Mouse (Mus musculus): ENCODE measurements around the gene Abcc4.

The Abcc4 gene

DNA sequence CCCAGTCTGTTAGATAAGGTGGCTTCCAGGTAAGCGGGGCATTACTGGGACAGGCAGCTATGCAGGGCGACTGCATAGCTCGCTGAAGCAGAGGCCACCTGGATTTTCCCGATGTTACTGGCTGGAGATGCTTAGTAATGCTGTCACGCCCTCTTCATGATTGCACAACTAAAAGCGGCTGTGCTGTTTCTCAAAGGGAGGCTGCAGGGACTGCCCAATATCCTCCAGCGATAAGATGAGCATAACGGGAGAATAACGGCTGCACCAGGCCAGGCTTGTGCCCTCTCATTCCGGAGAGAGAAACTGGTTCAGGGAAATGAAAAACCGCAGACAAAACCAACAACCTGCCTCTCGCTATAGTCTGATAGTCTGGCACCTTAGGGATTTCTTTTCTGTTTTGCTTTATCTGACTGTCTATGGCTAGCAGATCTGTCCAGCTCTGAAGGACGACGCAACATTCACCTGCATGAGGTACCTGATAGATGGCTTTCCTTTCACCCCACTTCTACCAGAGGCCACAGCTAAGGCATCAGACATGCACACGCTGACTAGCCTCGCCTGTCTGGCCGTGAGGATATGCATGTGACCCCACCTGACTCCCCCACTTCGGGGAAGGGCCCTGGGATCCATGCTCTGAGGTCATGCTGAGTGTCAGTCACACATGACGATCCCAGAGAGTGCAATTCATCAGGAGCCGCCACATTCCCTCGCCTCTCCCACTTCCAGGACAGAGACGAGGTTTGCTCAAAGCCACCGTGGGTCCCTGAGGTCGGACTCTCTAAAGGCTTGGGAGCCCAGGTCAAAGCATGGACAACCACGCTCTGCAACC, 67.4 kb downstream of the Abcc4 start:
- no peak for DNase-seq (ENCODE audit: low read depth, low spot score)

DNA sequence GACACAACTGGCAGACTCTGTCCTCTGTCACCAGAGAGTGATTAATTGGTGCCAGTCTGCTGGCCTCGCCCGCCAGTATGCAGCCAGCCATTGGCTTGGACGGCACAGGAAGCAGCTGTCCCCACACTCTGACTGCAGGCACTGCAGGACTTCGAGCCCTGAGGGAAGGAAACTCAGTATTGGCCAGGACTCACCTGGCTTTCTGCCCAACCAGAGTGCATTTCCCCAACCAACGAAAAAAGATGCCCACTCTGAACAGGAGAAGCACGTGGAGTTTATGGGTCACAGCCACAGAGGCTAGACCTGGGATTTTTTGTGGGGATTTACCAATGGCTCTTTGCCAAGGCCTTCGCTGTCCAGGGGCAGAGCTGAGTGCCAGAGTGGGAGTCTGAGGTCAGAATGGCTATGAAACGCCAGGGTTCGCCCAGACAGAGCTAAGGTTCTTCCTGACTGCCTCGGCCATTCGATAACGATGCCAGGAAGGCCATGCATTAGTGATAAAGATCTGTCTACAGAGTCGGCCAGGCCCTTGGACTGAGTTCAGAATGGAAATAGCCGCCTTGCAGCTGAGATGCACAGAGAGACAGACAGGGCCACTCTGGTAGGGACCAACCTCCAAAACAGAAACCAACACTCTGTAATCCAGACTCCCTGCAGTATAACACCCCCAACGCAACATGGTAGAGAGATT, 70.4 kb downstream of the Abcc4 start:
- DNase-seq (ENCODE audit: low read depth, low spot score): peak; percentile 15

DNA sequence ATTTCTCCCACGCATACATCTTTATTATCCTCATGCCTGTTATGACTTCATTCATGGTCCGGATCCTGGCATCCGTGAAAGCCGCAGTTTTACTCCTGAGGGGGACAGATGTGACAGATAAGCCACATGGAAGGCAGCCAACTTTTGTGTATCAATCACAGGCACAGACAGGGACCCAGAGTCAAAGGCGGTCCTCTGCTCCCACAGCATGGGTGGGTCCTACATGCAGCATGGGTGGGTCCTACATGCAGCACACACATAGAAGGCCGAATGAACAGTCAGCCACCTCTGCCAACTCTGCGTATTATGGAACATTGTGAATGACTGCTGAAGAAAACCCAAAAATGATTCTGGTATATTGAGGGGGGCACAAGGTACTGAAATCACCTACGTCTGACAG, 76.4 kb downstream of the Abcc4 start:
- DNase-seq (ENCODE audit: low read depth, low spot score): no peak

DNA sequence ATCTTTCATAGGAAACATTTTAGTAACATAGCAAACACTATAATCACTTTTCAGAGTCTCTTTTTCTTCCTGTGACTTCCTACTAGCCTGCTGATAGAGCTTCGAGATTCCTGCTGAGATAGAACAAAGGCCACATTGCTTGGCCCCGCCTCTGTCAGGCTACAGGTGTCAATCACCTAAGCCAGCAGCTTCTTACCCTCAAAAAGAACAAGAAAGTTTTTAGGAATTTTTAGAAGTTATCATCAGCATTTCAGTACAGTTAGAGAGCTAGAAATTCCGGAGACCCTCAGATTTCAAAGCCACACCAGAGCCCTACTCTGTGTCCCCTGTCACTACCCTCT, 84.6 kb downstream of the Abcc4 start:
- DNase-seq (ENCODE audit: low read depth, low spot score): no peak

DNA sequence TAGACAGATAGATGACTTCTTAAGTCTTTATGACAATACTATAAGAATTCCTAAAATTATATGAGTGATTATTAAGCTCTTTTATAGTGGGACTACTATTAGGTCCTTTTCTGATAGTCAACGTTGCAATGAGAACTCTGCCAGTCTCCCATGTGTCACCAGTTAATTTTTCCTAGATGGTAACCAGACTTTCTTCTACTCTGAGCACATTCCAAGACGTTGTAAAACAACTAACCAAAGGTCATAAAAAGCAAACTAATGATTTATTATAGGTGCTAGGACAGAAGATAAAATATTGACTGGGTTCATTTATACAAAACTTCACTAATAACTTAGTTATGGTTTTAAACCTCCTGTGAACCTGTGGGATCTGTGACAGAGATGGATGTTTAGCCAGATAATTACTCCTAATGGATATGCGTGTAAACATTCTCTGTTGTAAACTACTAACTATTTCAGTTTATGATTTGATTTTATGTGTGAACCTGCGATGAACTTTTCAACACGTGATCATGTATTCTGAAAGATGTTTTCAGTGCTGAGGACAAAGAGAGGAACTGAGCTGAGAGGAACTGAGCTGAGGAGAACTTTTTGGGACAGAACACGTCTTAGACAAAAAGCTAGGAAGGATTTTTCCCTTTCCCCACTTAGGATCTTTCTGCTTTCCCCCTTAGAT, 85.1 kb downstream of the Abcc4 start:
- no peak for DNase-seq (ENCODE audit: low read depth, low spot score)

DNA sequence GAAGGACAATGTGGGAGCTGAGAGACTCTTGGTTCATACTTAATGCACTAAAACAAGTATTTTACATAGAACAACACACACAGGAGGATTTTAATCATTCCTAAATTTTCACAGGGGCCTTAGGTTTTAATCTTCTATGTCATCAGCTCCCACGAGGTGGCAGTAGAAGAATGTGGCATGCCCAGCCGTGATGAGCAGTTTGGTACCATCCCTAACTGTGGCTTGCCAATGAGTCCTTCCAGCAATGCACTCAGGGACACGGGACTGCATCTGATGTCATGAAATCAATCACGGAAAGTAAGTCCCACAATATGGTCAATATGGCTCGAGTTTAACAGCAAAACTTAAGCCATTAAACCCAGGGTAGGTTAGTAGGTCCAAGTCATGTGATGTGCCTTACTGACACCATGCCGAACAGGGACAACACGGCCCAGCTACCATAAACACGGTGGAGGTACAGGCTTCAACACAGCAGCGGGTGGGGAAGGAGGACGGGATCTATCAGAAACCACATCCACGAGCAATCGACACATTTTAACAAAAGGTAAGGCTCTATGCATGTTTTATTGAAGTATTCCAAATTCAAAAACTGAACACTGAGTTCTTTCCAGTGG, 89.2 kb downstream of the Abcc4 start:
- peak; percentile 34 for DNase-seq (ENCODE audit: low read depth, low spot score)

DNA sequence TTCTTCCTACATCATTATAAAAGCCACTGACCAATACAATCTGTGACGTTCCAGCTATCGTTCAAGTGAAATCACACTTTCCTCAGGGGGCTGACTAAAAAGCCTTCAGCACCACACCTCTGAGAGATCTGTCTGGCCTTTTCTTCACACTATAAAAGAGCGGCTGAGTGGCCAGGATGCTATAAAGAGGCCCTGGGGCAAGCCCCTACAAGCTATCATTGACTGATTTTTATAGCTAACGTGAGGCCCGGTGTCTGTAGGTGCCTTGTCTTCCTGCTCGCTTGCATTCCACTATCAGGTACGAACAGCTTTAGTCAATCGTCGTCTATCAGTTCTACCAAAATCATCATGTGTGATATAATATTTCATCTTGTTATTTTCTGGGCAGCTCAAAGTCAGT, 92.3 kb downstream of the Abcc4 start:
- no peak for DNase-seq (ENCODE audit: low read depth, low spot score)

DNA sequence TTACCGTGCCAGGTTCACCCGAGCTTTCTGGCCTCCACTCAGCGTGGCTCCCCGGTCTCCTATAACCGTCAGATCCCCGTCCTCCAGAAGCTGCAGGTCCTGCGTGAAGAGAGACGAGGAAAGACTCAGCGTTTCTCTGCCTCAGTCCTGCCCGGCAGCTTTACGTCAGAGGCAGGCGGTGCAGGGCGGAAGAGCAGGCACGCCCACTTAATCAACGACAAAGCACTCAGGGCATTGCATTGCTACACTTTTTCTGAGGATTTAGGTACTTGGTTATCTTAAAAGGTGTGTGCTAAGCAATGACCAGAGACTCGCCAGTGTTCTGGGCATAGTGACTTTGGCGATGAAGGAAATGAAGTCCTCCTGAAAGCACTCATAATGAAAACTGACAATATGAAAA, 94.3 kb downstream of the Abcc4 start:
- no peak for DNase-seq (ENCODE audit: low read depth, low spot score)

DNA sequence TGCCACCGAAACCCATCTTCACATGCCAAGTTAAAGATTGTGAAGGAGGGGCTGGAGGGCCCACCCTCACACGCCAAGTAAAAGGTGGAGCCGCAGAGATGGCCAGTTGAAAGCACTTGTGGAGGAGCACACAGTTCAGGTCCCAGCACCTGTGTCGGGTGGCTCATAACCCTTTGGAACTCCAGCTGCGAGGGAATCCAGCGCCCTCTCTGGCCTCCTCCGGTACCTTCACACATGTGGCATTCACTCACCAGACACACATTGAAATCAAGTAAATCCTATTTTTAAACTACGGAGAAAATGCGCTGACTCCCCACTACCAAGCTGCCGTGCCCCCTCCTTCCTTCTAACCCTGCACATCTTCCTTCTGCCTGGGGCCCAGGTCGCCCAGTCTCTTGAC, 95.2 kb downstream of the Abcc4 start:
- no peak for DNase-seq (ENCODE audit: low read depth, low spot score)

DNA sequence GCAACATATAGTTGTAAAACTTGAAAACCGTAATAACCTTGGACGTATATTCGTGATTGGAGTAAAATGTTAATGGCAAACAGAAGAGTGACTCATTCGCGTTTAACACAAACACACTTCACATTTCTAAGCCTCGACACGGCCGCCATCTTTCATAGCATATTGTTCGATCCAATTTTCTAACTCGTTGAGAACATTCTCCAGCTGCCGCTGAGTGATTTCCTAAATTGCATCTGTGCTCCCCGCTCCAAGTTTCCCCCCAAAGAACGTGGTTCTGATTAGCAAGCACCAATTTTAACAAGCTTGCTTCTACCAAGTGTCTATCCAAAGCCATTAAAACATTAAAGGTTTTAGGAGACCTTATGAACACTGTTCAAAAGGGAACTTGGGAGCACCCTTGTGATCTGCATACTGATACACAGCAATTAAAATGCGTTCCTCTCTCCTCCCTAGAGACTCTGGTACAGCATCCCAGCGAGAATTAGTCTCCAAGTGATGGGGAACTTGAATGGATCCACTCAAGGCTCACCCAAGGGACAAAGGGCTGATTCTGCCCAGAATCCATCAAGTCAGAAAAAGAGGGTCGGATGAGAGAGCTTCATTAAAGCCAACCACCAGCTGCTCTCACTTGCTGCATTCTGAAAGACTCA, 97.1 kb downstream of the Abcc4 start:
- DNase-seq (ENCODE audit: low read depth, low spot score): no peak

DNA sequence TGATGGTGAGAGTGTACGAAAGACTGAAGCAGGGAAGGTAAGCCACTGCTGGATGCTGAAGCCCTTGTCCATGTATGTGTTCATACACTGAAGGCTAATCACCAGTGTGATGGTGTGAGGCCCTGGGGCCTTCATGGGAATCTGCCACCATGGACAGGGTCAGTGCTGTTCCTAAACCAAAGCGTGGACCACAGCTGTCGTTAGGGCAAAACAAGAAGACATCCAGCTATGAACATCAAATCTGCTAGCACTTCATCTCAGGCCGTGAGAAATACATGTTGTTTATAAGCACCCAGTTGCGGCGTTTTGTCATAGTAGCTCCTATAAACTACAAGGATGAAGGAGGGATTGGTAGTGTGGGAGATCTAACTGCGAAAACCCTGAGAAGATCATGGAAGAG, 97.7 kb downstream of the Abcc4 start:
- no peak for DNase-seq (ENCODE audit: low read depth, low spot score)

DNA sequence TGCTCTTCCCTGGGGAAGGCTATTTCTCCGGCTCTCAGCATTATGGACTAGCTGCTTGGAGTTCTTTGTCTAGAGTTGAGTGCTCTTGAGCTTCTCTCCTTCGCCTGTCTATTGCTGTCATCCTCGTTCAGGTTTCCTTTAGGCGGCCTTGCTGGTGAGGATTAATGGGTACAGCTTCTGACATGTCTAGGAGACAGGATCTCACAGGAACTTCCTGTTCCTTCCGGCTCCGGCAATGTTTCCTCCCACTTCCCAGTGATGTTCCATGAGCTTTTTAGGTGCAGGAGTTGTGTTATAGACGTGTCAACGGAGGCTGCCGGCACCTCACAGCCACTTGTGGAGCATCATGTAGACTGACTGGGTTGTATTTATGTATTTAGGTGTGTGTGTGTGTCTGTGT, 99.5 kb downstream of the Abcc4 start:
- no peak for DNase-seq (ENCODE audit: low read depth, low spot score)

DNA sequence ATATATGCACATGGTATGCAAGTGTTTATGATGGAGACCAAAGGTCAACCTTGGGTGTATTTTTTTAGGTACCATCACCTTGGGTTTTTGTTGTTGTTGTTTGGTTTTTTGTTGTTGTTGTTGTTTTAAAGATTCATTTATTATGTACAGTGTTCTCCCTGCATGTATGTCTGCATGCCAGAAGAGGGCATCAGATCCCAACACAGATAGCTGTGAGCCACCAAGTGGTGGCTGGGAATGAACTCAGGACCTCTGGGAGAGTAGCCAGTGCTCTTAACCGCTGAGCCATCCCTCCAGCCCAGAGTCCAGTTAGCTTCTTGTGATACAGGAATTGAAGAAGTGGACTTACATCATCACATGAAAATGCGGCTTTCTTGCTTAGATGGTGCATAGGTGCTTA, 101.1 kb downstream of the Abcc4 start:
- DNase-seq (ENCODE audit: low read depth, low spot score): no peak

DNA sequence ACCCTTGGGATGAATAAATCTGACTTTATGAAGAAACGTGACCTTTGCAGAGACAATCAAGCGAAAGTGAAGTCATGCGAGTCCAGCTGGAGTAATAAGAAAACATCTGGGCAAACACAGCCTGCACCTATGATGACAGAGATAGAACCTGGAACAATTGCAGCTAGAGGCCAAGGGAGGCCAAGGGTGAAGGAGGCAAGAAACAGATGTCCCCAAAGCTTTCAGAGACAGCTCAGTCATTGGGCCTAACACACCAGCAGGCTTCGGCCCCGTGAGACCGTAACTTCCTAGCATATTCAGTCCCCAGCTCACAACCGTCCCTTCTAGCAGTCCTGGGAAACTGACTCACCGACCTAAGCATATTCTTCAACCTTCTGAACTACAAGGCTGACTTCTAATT, 104.0 kb downstream of the Abcc4 start:
- no peak for DNase-seq (ENCODE audit: low read depth, low spot score)

DNA sequence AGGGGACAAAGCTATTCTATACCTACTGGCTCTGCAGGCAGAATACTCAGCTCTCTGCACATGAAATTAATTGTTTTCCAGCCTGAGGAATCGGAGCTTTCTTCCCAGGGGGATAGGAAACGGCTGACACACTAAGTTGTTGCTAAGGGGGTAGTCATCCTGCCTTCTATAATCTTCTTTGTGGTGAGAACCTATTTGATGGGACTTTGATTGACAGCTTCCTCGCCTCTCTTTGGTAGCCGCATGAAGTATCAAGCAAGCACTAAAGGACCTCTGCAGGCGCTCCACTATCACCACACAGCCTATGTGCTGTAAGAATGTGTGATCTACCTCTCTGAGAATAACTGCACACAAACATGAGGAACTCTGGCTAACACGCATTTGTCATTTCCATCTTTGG, 105.3 kb downstream of the Abcc4 start:
- DNase-seq (ENCODE audit: low read depth, low spot score): no peak

DNA sequence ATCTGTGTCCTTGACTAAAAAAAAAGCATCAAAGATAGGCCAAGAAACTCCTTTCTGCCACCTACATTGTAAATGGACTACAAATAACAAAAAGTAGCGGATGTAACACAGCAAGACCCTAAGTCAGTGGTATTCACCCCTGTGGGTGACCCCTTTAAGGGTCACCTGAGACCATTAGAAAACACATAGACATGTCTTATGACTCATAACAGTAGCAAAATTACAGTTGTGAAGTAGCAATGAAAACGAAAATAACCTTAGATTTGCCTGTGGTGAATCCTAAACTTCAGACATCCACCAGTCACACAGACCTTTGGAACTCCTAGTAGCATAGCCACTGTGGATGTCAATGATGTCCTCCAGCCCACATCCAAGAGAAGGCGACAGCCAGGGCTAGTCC, 107.3 kb downstream of the Abcc4 start:
- no peak for DNase-seq (ENCODE audit: low read depth, low spot score)

DNA sequence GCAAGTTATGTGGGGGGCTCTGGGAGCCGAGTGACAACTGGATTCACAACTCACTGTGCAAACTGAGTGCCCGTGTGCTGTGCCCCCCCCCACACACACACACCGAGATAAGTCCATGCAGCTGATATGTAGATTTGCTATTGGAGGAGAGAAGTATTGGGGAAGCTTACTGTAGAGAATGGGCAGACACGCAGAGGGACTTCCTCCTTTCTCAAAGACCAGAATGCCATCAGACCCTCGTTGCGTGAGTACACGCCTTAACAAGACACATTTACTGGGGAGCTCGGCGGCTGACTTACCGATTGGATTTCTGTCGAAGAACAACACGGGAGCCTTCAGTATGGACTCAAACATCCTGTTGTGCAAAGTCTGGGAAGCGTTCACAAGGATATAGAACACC, 111.6 kb downstream of the Abcc4 start:
- DNase-seq (ENCODE audit: low read depth, low spot score): no peak

DNA sequence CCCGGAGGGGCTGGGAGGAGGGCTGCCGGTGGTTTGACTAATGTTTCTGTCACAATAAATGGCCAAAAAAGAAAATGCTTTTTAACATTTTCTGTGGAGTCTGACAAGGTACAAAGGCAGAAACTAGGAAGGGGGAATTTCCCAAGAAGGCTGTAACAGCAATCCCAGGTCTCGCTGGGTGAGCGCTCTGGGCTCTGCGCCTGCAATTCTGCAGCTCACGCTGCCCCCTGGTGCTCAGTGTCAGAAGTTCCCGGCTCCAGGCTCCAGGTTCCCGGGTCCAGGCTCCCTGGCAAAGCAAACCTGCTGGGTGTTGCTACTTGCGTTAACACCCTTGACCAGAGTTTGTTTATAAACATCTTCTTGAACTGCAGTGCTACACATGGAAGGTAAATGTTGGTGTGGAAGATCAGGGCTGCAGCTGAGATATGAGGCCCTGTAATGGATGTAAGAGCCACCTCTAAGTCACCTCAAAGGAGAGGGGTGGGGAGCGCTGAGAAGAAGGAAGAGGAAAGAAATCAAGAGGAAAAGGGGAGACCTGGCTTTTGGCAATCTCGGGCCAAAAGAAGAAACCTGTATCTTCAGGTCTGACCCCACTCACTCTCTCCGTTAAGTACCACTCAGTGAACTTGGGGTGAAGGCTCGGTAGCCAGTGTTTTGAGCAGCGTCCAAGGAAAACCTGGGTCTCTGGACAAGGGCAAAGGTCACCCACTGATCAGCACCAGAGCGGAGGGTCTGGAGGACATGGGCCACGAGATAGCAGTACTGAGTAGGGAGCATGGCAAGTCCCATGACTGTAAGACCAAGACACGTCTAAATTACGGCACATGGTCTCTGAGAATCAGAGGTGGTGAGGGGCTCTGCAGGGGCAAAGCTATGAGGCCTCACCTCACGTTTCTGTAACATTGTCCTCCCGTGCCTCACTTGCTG, 114.3 kb downstream of the Abcc4 start:
- DNase-seq (ENCODE audit: low read depth, low spot score): no peak

DNA sequence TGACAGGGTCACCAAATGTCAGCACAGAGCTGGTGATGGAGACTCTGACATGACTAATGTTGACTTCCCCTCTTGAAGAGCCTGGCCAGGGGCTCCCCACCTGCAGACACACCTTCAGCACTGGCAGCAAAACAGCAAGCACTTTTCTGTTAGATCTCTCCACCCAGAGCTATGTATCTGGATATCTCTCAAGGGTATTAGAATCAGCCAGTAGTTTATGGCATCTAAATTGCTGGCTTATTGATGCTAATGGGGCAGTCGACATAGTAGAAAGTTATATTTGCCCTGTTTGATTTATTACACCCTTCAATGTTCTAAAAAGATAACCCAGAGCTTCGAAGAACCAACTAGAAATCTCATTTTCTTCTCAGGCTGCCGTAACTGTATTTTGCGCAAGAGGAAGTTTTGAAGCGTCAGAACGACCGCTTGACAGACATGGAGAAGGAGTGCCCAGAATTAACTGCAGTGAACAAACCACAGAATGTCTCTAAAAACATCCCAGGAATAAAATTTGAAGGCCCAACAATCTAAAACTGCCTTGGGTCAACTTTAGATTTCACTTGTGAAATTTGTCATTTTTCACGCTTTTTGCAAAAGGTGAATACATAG, 123.6 kb downstream of the Abcc4 start:
- DNase-seq (ENCODE audit: low read depth, low spot score): no peak

DNA sequence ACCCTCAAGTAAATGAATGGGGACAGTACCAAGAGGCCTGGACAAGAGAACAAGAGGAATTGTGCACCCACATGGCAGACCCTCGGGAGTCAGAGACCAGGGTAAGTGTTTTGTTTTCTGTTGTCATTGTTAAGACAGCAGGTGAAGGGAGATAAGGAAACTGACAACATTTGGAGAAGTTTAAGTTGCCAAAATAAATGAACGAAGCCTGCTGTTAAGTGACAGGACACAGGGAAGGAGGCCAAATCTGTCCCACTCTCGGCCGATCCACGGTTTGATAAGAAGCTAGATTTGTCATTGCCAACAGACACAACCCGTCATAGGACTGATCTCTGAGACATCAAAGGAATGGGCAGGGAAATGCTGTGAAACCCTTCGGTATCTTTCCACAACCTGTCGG, 124.3 kb downstream of the Abcc4 start:
- no peak for DNase-seq (ENCODE audit: low read depth, low spot score)

Measured in telencephalon, adult 2 months (tissue).